Mouse (Mus musculus) kidney, embryonic 15.5 days (tissue): ENCODE data around the gene Ppp1r16b. TPM values are rescaled to one million over a fixed set of nuclear protein-coding genes. Genes with fewer than 3 reads are reported as not detected.

Source experiments
- microRNA counts: library from miRNA; unstranded; fragments of <30 nt; microRNA quantifications from one replicate; lab custom pipeline; 2016
- microRNA-seq: library from miRNA; unstranded; fragments of <30 nt; microRNA quantifications from one replicate; pipeline ENCODE4, GENCODE M21; 2016
- polyA plus RNA-seq: library from polyadenylated mRNA; unstranded; fragments of >200 nt; fragmentation: Nextera tagmentation; extraction: Ambion mirVana; gene quantifications from 2 replicates; pipeline ENCODE4 v1.2.1, GENCODE M21; 2015

Gene Ppp1r16b
- polyA plus RNA-seq, 1 experiment from 2014 or later = 14.9 TPM

MicroRNA genes within 50 kb of the gene (microRNA counts, 519-probe panel; counts per million panel counts)
- microRNA mmu-miR-3474 (lab: Ali Mortazavi, UCI) = 2,080 counts per million, percentile 20 among the panel's probes with 10 or more counts

Small RNA genes within 50 kb of the gene (microRNA-seq; reads per million reads assigned to microRNA genes)
- gene Gm26141 (not detected), gene Mir3474 (1.8 reads per million, percentile 6 among the genes with 10 or more reads in this experiment)

Other genes starting within 250 kb of the Ppp1r16b start
- gene Adig, start 162.8 kb upstream of the Ppp1r16b start, polyA plus RNA-seq = not detected in 2 replicates
- 0.27 and 0.41 TPM in 2 replicates for gene Arhgap40, start 152.6 kb upstream of the Ppp1r16b start, polyA plus RNA-seq
- 0.12 and 0.14 TPM in 2 replicates for gene Slc32a1, start 54.6 kb upstream of the Ppp1r16b start, polyA plus RNA-seq
- gene Actr5, start 40.5 kb upstream of the Ppp1r16b start, polyA plus RNA-seq = 10.9 and 12.3 TPM in 2 replicates
- 50.7 and 51.8 TPM in 2 replicates for gene Fam83d, start 102.7 kb downstream of the Ppp1r16b start, polyA plus RNA-seq
- 17.7 and 18.0 TPM in 2 replicates for gene Dhx35, start 129.4 kb downstream of the Ppp1r16b start, polyA plus RNA-seq